Mouse (Mus musculus) kidney, adult 18-20 months (tissue): ENCODE results near the gene Ube2e1.
A peak's percentile ranks its signal among the peaks of the same experiment; 100 is the strongest.

Experiments used
- DNase-seq: peaks from one replicate; pipeline ENCODE4 v3.0.0; 2021

Gene Ube2e1

GRCm38 (mm10) chr14:18331693-18332131, at the start of gene Ube2e1:
Ube2e1 (minus strand) TSS chr14:18331859.
- DNase-seq, result peak; percentile 84

- no peak for DNase-seq
Measured at GRCm38 (mm10) chr14:18379841-18380240, 48.2 kb upstream of the Ube2e1 start.

GRCm38 (mm10) chr14:18377944-18378575, 46.4 kb upstream of the Ube2e1 start:
- no peak for DNase-seq

DNA sequence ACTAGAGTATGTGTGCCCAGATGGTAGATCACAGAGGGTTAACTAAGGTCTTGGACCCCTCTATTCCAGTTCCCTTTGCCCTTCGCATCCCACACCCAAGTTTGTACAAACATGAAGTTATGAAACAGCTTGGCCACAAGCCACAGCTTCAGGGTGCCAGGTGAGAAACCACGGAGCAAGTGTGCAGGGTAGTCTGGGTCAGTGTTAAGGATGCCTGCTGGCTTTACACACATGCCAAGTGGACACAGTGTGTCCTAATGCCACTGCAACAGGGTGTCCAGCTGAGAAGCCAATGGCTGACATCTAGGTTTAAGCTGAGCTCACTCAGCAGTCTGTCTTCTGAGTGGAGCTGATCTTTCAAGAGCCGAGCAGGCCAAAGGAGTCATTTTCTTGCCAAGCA, 44.5 kb upstream of the Ube2e1 start:
- peak; percentile 63 for DNase-seq

GRCm38 (mm10) chr14:18373758-18374405, 42.2 kb upstream of the Ube2e1 start:
- DNase-seq, result no peak

DNA sequence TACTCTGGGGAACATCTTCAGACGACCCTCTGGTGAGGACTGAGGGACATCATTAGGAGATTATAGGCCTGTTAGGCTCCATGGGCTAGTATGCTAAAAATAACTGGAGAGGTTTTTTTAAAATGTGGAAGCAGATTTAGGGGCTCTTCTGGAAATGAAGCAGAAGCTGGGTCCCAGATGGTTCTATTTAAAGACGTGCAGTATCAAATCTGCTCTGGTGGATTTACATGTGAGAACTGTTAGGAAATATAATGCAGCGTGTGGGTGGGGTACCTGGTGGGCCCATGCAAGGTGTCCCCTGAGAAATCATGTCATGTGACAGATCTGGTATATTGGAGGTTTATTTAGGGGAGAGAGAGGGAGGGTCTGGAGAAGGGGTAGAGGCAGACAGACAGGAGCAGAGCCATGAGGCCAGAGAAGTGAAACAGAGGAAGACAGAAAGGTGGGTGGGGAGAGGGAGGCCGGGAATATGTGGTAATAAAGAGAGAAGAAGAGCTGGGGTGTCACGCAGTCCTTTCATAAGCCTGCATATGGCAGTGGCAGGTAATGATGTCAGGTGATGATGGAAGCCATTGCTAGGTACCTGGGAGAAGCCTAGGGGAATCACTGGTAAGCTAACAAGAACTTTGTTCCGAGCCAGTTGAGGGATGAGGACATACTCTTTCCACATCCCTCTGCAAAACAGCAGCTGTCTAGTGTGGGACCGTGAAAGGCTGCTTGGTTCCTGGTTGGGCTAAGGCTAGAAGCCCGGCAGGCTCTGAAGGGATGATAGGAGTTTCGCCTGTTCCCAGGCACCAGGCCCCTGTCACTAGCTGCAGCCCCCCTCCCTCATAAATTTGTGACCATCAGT, 41.3 kb upstream of the Ube2e1 start:
- no peak for DNase-seq

DNA sequence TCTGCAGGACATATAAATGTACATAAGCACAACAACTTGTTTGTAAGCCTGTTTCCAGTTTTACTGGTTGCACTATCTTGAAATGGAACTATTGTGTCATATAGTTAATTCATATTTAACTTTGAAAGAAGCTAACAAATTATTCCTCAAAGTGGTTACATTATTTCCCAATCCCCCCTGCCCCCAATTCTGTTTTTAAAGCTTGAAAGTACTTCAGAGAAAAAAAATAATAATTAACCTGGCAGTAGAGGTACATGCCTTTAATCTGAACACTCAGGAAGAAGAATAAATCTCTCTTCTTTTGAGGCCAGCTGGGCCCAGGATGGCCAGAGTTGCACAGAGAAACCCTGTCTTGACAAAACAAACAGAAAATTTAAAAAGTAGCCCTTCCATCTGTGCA, 37.4 kb upstream of the Ube2e1 start:
- no peak for DNase-seq

DNA sequence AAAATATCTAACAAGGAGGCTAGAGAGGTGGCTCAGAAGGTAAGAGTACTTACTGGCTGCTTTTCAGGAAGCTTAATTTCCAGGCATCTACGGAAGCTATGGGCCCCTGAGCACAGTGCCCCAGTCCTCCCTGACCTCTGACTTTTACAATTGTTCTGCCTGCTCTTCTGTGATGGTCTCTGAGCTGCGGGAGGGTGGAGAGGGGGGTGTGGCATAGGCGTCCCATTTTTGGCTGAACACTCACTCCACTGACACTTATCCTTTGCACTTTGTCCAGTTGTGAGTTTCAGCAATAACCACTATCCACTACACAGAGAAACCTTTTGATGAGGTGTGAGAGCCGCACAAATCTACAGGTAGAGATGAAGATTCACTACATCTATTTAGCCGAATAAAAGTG, 35.4 kb upstream of the Ube2e1 start:
- peak; percentile 32 for DNase-seq

GRCm38 (mm10) chr14:18364321-18364720, 32.7 kb upstream of the Ube2e1 start:
- DNase-seq, result no peak

- no peak for DNase-seq
Measured at GRCm38 (mm10) chr14:18356442-18356841, 24.8 kb upstream of the Ube2e1 start.

DNA sequence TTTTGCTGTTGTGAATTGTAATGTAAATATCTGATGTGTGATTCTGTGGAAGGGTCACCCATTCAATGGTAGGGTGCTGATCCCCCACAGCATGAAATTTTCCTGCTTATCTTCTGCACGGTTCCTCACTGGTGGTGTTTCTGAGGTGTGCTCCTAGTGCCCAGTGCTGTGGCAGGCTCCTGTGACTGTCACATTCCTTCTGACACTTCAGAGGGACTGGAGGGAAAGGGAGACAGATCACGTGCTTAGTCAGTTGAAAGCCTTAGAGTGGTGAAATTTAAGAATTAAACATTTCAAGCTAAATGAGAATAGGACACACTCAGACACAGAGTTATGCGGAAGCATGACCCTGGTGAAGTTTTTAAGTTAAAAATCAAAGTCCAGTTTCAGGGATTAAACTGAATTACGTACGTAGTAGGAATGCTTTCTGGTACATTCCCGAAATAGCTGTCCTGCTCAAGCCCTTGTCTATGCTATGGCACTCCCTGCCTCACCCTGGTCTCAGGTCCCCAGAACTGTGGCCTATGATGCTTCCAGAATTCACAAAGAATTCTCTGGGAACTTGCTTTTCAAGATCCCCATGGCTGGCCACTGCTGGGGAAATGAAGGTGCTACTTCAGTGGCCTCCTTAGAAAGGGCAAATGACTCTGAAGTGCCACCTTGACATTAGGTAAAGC, 24.0 kb upstream of the Ube2e1 start:
- DNase-seq, result no peak

DNA sequence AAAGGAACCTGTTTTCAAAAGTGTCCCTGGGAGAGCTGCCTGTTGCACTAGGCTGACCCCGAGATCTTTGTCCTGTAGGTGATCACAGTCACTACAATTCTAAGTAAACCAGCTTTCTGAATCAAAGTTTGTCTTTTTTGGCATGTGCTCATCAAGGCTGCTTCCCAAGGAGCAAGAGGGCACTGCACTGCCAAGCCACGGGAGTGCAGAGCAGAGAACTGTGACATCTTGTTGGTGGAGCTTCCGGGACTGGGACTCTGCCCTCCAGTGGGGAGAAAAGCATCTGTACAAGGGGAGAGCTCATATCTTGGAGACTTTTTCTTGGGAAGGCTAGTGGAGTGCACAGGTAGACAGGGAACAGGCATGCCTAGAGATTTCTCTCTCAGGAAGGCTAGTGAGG, 21.9 kb upstream of the Ube2e1 start:
- peak; percentile 59 for DNase-seq

GRCm38 (mm10) chr14:18352934-18353333, 21.3 kb upstream of the Ube2e1 start:
- DNase-seq, result no peak

DNA sequence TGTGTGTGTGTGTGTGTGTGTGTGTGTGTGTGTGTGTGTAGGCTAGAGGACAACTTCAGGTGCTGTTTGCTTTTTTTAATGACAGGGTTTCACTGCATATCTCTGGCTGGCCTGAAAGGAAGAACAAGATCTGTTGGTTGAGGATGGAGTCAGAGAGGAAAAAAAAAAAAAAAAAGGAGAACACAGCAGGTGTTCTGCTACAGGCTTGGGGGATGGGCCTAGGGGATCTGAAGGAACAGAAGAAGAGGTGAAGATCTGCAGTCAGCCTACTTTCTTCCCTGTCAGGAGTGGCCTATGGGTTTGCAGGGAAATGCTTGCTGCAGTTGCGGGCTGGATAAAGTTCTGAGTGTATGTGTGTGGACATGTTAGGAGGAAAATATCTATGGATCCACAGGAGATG, 19.0 kb upstream of the Ube2e1 start:
- DNase-seq, result no peak

- DNase-seq, result no peak
Measured at GRCm38 (mm10) chr14:18349871-18350270, 18.2 kb upstream of the Ube2e1 start.

DNA sequence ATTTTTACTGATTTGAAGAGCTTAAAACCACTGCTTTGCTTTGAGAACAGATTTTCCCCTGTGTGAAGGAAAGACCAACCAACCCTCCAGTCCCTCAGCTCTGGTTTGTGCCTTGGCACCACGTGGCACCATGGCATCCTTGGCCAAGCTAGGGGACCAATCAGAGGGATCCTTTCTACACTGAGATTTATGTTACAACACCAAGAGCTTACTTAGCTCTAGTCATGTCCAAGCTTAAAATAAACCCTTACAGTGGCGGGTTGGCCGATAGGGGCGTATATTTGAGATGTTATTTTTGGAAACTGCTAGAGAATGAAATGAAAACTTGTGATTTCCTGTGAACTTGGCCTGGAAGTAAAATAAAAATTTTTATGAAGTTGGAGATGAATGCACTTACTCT, 11.9 kb upstream of the Ube2e1 start:
- DNase-seq, result no peak

GRCm38 (mm10) chr14:18342749-18343148, 11.1 kb upstream of the Ube2e1 start:
- no peak for DNase-seq

- DNase-seq, result no peak
Measured at GRCm38 (mm10) chr14:18341088-18341487, 9.4 kb upstream of the Ube2e1 start.

- no peak for DNase-seq
Measured at GRCm38 (mm10) chr14:18336106-18336505, 4.4 kb upstream of the Ube2e1 start.

DNA sequence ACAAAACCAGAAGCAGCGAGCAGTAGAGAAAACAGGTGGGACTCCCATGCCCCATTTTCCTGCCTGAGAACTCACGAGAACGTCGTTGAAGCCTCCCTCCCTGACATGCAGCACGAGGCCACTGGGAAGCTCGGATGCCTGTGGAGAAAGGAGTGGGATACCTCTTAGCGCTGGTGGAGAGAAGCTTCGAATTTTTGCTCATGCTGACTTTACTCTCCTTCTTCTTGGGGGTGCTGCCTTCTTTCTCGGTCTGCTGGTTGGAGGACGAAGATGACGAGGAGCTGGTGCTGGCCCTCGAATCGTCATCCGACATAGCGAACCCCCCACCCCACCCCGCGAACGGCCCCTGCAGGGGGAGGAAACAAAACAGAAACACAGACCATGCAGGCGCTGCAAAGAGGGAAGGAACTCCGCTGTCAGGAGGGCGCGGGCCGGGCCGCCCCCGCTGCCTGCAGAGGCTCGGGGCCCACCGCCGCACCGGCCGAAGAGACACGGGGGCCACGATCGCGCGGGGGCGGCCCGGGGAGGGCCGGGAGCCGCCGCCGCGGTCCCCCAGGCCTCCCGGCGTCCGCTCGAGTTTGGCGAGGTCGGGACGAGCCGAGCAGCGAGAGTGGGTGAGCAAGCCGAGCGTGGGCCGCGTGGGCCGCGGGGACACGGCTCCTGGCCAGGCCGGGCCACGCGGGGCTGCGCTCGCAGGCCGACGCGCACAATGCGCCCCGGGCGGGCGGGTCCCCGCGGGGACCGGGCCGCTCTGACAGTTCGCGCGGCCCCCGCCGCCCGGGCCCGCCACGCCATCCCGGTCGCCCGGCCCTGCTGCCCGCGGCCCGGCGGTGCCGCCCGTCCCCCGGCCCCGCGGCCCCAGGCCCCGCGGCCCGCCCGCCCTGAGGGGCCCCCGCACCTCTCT, 618 bp downstream of the Ube2e1 start:
- DNase-seq, result peak; percentile 40

- peak; percentile 40 for DNase-seq
Measured at GRCm38 (mm10) chr14:18326968-18327672, 4.5 kb downstream of the Ube2e1 start.
